Mouse (Mus musculus) frontal cortex, postnatal 14 days (tissue): ENCODE measurements around the gene Eif4e1b.
"Not testable (repeated sequence)": the region's sequence is repeated elsewhere in the genome, so short reads cannot be mapped to it uniquely, and the experiment has no call there.

Source experiments
- DNase-seq, 2 experiments: peaks; one replicate each; pipeline ENCODE4 v3.0.0; 2022; ENCODE audit warnings: low spot score in 2 of 2

The Eif4e1b gene

GRCm38 (mm10) chr13:54759496-54759895 is 24.3 kb upstream of the Eif4e1b start:
- DNase-seq, result no peak

GRCm38 (mm10) chr13:54760164-54760795 is 23.5 kb upstream of the Eif4e1b start:
- DNase-seq, result peak; percentile 74 to 80

- no peak for DNase-seq
These were observed 22.9 kb upstream of the Eif4e1b start for GRCm38 (mm10) chr13:54760906-54761305.

- no peak for DNase-seq
These were observed 18.3 kb upstream of the Eif4e1b start for GRCm38 (mm10) chr13:54765281-54766191.

- DNase-seq, result peak; percentile 73 to 81
These were observed 17.5 kb upstream of the Eif4e1b start, which contains the start of gene Sncb for GRCm38 (mm10) chr13:54766192-54766768. Sncb (minus strand) TSS chr13:54766595.

- no peak for DNase-seq
These were observed 16.8 kb upstream of the Eif4e1b start for GRCm38 (mm10) chr13:54767012-54767411.

- DNase-seq, result no peak
These were observed 3.2 kb upstream of the Eif4e1b start for GRCm38 (mm10) chr13:54780592-54780991.

GRCm38 (mm10) chr13:54781086-54781485 is 2.7 kb upstream of the Eif4e1b start:
- DNase-seq, result no peak

GRCm38 (mm10) chr13:54783235-54783634 is 563 bp upstream of the Eif4e1b start:
- no peak for DNase-seq

GRCm38 (mm10) chr13:54787591-54787990 is 3.8 kb downstream of the Eif4e1b start:
- DNase-seq, result not testable (repeated sequence)

GRCm38 (mm10) chr13:54788740-54789560 is 5.2 kb downstream of the Eif4e1b start, which contains the start of gene Tspan17:
Tspan17 (plus strand) TSS chr13:54789377.
- DNase-seq, result peak; percentile 89 to 90

- no peak for DNase-seq
These were observed 6.0 kb downstream of the Eif4e1b start for GRCm38 (mm10) chr13:54789561-54790397.

GRCm38 (mm10) chr13:54792259-54793230 is 8.7 kb downstream of the Eif4e1b start:
- no peak for DNase-seq

GRCm38 (mm10) chr13:54794002-54794577 is 10.3 kb downstream of the Eif4e1b start:
- DNase-seq, result no peak

GRCm38 (mm10) chr13:54794843-54795242 is 11.0 kb downstream of the Eif4e1b start:
- DNase-seq, result no peak

- DNase-seq, result peak in 1 of 2 experiments; percentile 49
These were observed 13.6 kb downstream of the Eif4e1b start for GRCm38 (mm10) chr13:54797356-54797755.

GRCm38 (mm10) chr13:54797861-54798643 is 14.3 kb downstream of the Eif4e1b start:
- no peak for DNase-seq

- peak; percentile 44 to 57 for DNase-seq
These were observed 14.9 kb downstream of the Eif4e1b start for GRCm38 (mm10) chr13:54798740-54799139.
